Mouse (Mus musculus) embryonic fibroblast, embryonic 13.5 days (primary cell): ENCODE results near the gene Farp1.

Source experiments
- CTCF ChIP-seq: IDR thresholded peaks from 2 replicates; pipeline ENCODE4 v1.5.1; 2011; ENCODE audit warnings: mild to moderate bottlenecking, control low read depth, low read length, moderate library complexity, borderline replicate concordance; ENCODE audit not compliant: insufficient read depth
- POLR2A ChIP-seq: IDR thresholded peaks from 2 replicates; pipeline ENCODE4 v1.6.1; 2011; ENCODE audit warnings: low read depth, mild to moderate bottlenecking, control low read depth, low read length, moderate library complexity

DNA sequence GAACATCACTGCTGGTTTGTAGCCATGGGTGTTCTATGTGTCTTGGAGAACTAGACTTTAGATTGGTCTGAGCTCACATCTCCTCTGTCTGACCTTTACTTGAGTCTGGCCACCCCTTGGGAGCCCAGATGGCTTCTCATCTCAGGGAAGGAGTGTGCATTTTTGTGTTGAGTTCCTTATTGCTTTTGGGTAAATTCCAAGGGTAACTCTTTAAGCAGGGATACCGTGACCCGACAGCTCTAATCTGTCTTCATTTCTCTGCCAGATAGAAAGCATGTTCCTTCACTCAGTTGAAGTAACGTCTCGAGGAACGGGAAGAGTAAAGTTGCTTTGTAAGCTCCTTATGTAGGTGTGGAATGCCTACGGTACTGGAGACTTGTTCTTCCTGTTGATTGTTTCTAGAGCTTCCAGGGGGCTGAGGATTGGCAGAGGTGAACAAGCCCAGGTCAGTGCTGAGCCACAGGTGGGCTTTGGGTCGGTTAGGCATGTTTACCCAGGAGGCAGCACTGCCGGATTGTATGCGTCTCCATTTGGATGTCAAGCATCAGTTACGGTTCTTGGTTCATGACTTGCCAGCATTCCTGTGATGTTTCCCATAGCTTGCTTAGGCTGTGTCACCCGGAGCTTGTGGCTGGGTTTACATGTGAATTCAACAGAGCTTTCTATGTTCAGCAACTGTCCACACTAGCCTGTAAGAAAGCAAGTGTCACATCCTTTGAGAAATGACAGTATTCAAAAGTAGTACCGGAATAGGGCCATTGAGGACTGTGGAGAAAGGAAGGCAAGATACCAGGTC, 62.8 kb downstream of the Farp1 start:
- no peak for TF ChIP-seq CTCF
- no peak for TF ChIP-seq POLR2A
